Mouse (Mus musculus) kidney, adult 2 months (tissue): Measurements from ENCODE around the gene Stard10. TPM values are rescaled to one million over a fixed set of nuclear protein-coding genes. Genes with fewer than 3 reads are reported as not detected.
A peak's percentile ranks its signal among the peaks of the same experiment; 100 is the strongest.

Experiments
- DNase-seq: peaks from one replicate; pipeline ENCODE4 v3.0.0; 2021
- H3K27ac ChIP-seq: fragments of 200-500 bp; 2 replicates; pipeline ENCODE4 v1.5.1; 2012; ENCODE audit warnings: low read depth, low read length, control low read depth, inconsistent platforms; ENCODE audit not compliant: insufficient read depth
- H3K27me3 ChIP-seq: fragments of 200-500 bp; replicated peaks from 2 replicates; pipeline ENCODE4 v1.6.1; 2012; ENCODE audit warnings: mild to moderate bottlenecking, moderate library complexity, low read length, inconsistent platforms; ENCODE audit not compliant: control insufficient read depth, insufficient read depth
- H3K36me3 ChIP-seq: fragments of 200-500 bp; 2 replicates; pipeline ENCODE4 v1.6.1; 2012; ENCODE audit warnings: mild to moderate bottlenecking, moderate library complexity, low read length, inconsistent platforms; ENCODE audit not compliant: control insufficient read depth, insufficient read depth
- H3K4me1 ChIP-seq: fragments of 200-500 bp; 2 replicates; pipeline ENCODE4 v1.6.1; 2011; ENCODE audit warnings: low read length; ENCODE audit not compliant: control insufficient read depth, insufficient read depth
- H3K4me3 ChIP-seq: fragments of 200-500 bp; 2 replicates; pipeline ENCODE4 v1.5.1; 2011; ENCODE audit warnings: mild to moderate bottlenecking, low read depth, low read length, control low read depth; ENCODE audit not compliant: insufficient read depth
- CTCF ChIP-seq: fragments of 200-500 bp; conservative IDR thresholded peaks from 2 replicates; pipeline ENCODE4 v1.5.1; 2011; ENCODE audit warnings: low read depth, mild to moderate bottlenecking, control low read depth, low read length, moderate library complexity, mixed read lengths; ENCODE audit not compliant: insufficient read depth, insufficient read length
- POLR2A ChIP-seq: fragments of 200-500 bp; IDR thresholded peaks from one replicate; pipeline ENCODE4 v1.6.1; 2011; ENCODE audit warnings: low read depth, low read length, control low read depth
- WGBS: fragments of 180-500 bp; shearing (Covaris S2); methylation state at CpG from one replicate; pipeline ENCODE4 v1.1.7; 2018; 5-methylcytosine and 5-hydroxymethylcytosine counted together
- polyA plus RNA-seq: library from polyadenylated mRNA; depleted of rRNA; stranded (reverse); fragments of >200 nt; gene quantifications from 2 replicates; pipeline ENCODE4 v1.2.3, GENCODE M21; 2012

Gene Stard10
- polyA plus RNA-seq, 1 experiment, result 503 TPM

- no peak for DNase-seq
- 56% methylated on average over 4 of the region's 4 CpGs for WGBS
- Histone ChIP-seq H3K36me3 (no peaks in the 10 kb centered on the region), H3K4me1 (peaks cover 5% of the 10 kb centered on the region; the same call in 1 of the 2 replicates), H3K27me3 (no peaks in the 10 kb centered on the region), H3K4me3 (no peak overlapping the region), H3K27ac (no peak overlapping the region)
- TF ChIP-seq CTCF (no peak), POLR2A (no peak)
These were observed 23.7 kb upstream of the Stard10 start for GRCm38 (mm10) chr7:101293138-101293537.

GRCm38 (mm10) chr7:101293611-101294010 lies 23.3 kb upstream of the Stard10 start:
- Histone ChIP-seq H3K4me1 (peaks cover 3% of the 10 kb centered on the region; the same call in 1 of the 2 replicates), H3K27me3 (no peaks in the 10 kb centered on the region), H3K27ac (no peak overlapping the region), H3K4me3 (no peak overlapping the region), H3K36me3 (no peaks in the 10 kb centered on the region)
- TF ChIP-seq POLR2A (no peak), CTCF (no peak)
- 57% methylated on average over 4 of the region's 4 CpGs for WGBS
- DNase-seq, result no peak

- no peak for TF ChIP-seq POLR2A
- no peak for TF ChIP-seq CTCF
- DNase-seq, result no peak
- Histone ChIP-seq H3K27ac (no peak overlapping the region), H3K4me1 (peaks cover 3% of the 10 kb centered on the region; the same call in 1 of the 2 replicates), H3K27me3 (no peaks in the 10 kb centered on the region), H3K36me3 (no peaks in the 10 kb centered on the region), H3K4me3 (no peak overlapping the region)
- WGBS, result 38% methylated on average over 1 of the region's 1 CpGs
These were observed 21.4 kb upstream of the Stard10 start for GRCm38 (mm10) chr7:101295438-101295837.

- H3K36me3 ChIP-seq, result no peaks in the 10 kb centered on the region
- H3K4me3 ChIP-seq, result no peak overlapping the region
- DNase-seq, result peak; percentile 84
- 25% methylated on average over 35 of the region's 35 CpGs for WGBS
- TF ChIP-seq POLR2A (no peak), CTCF (no peak; the same call in 1 of the 2 replicates)
- no peaks in the 10 kb centered on the region for H3K27me3 ChIP-seq
- H3K27ac ChIP-seq, result no peak overlapping the region
- H3K4me1 ChIP-seq, result peaks cover 3% of the 10 kb centered on the region; the same call in 1 of the 2 replicates
These were observed 20.4 kb upstream of the Stard10 start for GRCm38 (mm10) chr7:101296252-101297022.

- WGBS, result 61% methylated on average over 8 of the region's 8 CpGs
- TF ChIP-seq POLR2A, result no peak
- TF ChIP-seq CTCF, result no peak
- Histone ChIP-seq H3K27ac (no peak overlapping the region), H3K36me3 (no peaks in the 10 kb centered on the region), H3K27me3 (no peaks in the 10 kb centered on the region), H3K4me1 (peaks cover 3% of the 10 kb centered on the region; the same call in 1 of the 2 replicates), H3K4me3 (no peak overlapping the region)
- DNase-seq, result no peak
These were observed 19.9 kb upstream of the Stard10 start for GRCm38 (mm10) chr7:101297023-101297405.

GRCm38 (mm10) chr7:101298375-101298774 lies 18.5 kb upstream of the Stard10 start:
- Histone ChIP-seq H3K36me3 (no peaks in the 10 kb centered on the region), H3K27me3 (no peaks in the 10 kb centered on the region), H3K4me1 (peaks cover 3% of the 10 kb centered on the region; the same call in 1 of the 2 replicates), H3K27ac (no peak overlapping the region), H3K4me3 (no peak overlapping the region)
- TF ChIP-seq POLR2A (no peak), CTCF (no peak)
- 88% methylated on average over 3 of the region's 3 CpGs for WGBS
- DNase-seq, result no peak

- no peak for TF ChIP-seq POLR2A
- no peak for TF ChIP-seq CTCF
- no peak for DNase-seq
- WGBS, result 2% methylated on average over 30 of the region's 30 CpGs
- Histone ChIP-seq H3K36me3 (no peaks in the 10 kb centered on the region), H3K27me3 (no peaks in the 10 kb centered on the region), H3K4me1 (peaks cover 3% of the 10 kb centered on the region; the same call in 1 of the 2 replicates), H3K27ac (peak overlapping the region; percentile 48), H3K4me3 (peak overlapping the region; percentile 72)
These were observed 15.5 kb upstream of the Stard10 start for GRCm38 (mm10) chr7:101301361-101301880.
